Mouse (Mus musculus) adrenal gland, adult 8-10 months (tissue): ENCODE data around the gene Prr14. TPM values are rescaled to one million over a fixed set of nuclear protein-coding genes. Genes with fewer than 3 reads are reported as not detected.
A peak's percentile ranks its signal among the peaks of the same experiment; 100 is the strongest.
"Not testable (repeated sequence)": the region's sequence is repeated elsewhere in the genome, so short reads cannot be mapped to it uniquely, and the experiment has no call there.

ENCODE experiments used
- DNase-seq: peaks from one replicate; pipeline ENCODE4 v3.0.0; 2022
- total RNA-seq, 4 experiments: library from RNA; stranded (reverse); gene quantifications; 2 replicates each; pipeline ENCODE4 v1.2.4; 2022

Gene Prr14
- total RNA-seq, 4 experiments from 2014 or later, result 49.1 to 65.5 (median 58.2) TPM

DNA sequence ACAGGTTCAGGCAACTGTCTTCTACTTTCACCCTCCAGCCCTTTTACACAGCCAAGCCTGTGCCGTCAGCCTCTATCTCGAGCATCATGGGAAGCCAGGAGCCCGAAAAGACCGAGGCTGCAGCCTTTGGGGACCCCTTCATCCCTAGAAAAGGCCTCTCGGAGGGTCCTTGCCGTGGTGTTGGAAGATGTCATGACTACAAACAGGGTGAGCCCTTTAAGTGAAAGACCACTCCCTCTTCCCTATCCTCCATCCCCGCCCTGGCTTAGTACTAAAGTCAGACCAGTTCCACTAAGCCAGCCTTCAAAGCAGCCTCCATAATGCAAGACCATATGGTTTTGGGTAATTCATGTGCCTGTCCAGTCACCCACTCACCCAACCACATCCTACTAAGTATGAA is 12.6 kb downstream of the Prr14 start:
- DNase-seq, result no peak

- no peak for DNase-seq
These were observed 14.3 kb downstream of the Prr14 start for GRCm38 (mm10) chr7:127473705-127474104.

DNA sequence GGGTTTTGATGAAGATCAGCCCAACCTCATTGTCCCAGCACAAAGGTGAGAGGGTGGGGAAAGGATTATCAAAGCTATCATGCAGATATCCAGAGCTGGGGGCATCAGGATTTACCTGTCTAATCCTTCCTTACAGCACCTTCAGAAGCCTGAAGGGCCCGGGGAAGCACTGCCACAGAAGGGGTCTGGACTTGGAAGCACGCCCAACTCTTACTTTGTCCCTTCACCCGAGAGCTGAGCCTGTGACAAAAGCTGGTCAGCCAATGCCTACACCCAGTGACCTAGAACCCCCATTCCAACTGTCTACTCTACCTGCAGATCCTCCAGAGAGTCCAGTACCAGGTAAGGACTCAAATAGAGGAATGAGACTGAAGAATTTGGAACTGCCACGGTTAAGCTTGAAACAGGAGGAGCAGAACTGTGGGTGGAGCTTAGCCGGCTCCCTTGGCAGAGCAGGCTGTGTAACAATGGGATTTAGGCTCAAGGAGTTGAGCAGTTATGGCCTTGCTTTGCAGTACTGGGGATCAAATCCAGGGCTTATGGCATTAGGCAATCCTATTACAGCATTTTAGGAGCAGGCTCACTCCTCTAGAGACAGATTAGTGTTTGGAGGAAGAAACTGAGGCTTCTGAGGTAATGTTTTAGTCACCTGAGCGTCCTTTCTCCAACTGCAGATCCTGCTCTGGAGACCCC is 15.1 kb downstream of the Prr14 start:
- DNase-seq, result no peak

- no peak for DNase-seq
These were observed 15.9 kb downstream of the Prr14 start for GRCm38 (mm10) chr7:127475186-127475740.

GRCm38 (mm10) chr7:127476336-127476735 is 16.9 kb downstream of the Prr14 start:
- DNase-seq, result no peak

GRCm38 (mm10) chr7:127476855-127477254 is 17.4 kb downstream of the Prr14 start:
- no peak for DNase-seq

- peak; percentile 100 for DNase-seq
These were observed 18.6 kb downstream of the Prr14 start for GRCm38 (mm10) chr7:127477687-127478634.

- peak; percentile 98 for DNase-seq
These were observed 19.4 kb downstream of the Prr14 start, which contains the start of gene Fbrs for GRCm38 (mm10) chr7:127478635-127479317. TSS of gene Fbrs (plus strand) at chr7:127479199.

- no peak for DNase-seq
These were observed 20.2 kb downstream of the Prr14 start for GRCm38 (mm10) chr7:127479318-127480225.

DNA sequence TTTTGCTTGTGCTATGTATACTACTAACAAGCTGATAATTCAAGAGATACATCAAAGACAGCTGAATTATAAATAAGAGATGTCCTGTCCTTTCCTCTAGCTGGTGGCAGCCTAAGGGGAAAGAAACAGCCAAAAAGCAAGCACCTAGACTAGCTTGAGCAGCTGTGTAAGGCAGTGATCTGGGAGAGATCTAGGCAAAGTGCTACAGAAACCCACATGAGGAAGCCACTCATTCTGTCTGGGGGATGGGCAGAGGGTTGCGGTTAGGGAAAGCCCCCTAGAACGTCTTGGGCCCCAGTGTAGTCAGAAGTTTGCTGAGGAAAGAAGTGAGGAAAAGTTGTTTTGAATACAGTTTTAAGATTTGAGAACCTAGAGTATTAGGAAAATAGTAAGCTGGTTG is 20.9 kb downstream of the Prr14 start:
- DNase-seq, result no peak

DNA sequence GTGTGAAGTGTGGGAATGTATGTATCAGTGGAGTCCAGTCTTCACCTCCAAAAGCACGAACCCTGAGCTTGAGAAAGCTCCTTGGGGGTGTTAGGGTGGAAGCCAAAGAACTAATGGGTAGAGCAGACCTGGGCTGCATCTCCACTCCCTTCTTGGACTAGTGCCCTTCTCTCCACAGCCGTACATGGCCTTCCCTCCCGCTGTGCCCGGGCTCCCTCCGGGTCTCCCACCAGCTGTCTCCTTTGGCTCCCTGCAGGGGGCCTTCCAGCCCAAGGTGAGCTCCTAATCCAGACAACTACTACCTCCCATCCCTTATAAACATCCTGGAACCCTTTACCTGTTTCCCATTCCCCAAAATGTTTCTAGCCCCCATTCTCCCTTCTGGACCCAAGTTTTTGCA is 26.0 kb downstream of the Prr14 start:
- DNase-seq, result no peak

GRCm38 (mm10) chr7:127488364-127488763 is 29.0 kb downstream of the Prr14 start:
- not testable (repeated sequence) for DNase-seq

DNA sequence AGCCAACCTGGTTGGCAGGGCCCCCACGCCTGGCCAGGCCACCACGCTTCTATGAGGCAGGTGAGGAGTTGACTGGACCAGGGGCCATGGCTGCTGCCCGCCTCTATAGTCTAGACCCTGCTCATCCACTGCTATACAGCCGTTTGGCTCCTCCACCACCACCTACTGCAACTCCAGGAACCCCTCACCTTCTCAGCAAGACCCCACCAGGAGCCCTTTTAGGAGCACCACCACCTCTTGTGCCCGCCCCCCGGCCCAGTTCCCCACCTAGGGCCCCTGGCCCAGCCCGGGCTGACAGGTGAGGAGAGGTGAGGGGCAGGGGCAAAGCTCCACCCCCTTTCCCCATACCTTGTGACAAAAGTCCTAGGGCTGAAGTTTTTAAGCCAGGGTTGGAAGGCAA is 30.6 kb downstream of the Prr14 start:
- DNase-seq, result no peak

DNA sequence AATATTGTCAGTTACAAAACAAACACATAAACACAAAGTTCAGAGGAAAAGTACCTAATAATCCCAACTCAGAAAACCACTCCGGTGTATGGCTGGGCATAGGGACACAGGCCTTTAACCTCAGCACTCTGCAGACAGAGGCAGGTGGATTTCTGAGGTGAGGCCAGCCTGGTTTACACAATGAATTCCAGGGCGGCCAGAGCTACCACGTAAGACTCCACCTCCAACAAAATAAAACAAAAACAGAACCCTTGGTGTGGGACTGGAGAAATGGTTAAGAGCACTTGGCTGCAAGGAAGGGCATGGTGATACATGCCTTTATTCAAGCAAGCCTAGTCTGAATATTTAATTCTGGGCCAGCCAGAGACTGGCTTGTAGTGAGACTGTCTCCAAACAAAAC is 32.4 kb downstream of the Prr14 start:
- no peak for DNase-seq

DNA sequence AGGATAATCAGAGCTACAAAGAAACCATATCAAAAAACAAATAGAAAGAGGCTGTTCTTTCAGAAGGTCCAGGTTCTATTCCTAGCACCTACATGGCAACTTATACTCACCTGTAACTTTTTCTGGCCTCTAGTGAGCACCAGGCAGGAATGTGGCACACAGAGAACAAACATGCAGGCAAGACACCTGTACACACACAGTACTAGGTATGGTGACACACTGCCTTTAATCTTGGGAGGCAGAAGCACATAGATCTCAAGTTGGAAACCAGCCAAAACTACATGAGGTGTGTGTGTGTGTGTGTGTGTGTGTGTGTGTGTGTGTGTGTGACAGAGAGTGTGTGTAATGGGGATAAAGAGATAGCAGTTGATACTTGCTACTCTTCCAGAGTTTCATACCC is 35.2 kb downstream of the Prr14 start:
- no peak for DNase-seq

DNA sequence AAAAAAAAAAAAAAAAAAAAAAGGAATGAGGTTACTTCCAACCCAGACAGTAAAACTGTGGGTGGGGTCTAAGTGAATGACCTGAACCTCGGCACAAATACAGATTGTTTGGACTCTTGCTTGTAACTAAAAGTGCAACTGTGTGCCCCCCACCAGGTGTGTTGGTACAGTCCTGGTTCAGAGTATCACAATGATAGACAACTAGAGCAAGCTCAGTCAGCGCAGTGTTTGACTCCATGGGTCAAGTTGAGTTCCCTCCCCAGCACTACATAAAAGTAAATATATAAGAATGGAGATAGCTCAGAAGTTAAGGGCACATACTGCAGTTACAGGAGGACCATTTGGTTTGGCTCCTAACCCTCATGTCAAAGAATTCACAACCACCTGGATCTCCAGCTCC is 38.0 kb downstream of the Prr14 start:
- DNase-seq, result no peak

GRCm38 (mm10) chr7:127498407-127498806 is 39.0 kb downstream of the Prr14 start:
- DNase-seq, result no peak

DNA sequence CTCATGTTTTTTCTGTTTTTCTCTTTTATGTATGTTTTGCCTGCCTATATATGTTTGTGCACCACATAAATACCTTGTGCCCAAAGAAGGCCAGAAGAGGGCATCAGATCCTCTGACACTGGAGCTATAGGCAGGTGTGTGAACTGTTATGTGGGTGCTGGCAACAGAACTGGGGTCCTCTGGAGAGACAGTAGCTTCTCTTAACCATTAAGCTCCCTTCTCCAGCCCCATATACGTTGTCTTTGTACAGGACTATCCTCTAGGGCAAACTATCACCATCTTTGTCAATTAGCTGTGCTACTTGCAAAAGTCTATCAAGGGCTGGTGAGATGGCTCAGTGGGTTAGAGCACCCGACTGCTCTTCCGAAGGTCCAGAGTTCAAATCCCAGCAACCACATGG is 48.9 kb downstream of the Prr14 start:
- DNase-seq, result no peak

DNA sequence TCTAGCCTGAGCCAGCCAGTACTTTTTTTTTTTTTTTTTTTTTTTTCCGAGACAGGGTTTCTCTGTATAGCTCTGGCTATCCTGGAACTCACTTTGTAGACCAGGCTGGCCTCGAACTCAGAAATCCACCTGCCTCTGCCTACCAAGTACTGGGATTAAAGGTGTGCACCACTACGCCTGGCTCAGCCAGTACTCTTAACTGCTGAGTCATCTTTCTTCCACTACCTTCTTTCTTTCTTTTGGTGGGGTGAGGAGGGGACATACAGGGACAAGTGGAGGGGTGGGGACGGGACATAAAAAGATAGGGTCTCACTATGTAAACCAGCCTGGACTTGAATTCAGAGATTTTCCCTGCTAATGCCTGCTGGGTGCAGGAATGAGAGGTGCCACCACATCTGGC is 50.4 kb downstream of the Prr14 start:
- DNase-seq, result not testable (repeated sequence)

DNA sequence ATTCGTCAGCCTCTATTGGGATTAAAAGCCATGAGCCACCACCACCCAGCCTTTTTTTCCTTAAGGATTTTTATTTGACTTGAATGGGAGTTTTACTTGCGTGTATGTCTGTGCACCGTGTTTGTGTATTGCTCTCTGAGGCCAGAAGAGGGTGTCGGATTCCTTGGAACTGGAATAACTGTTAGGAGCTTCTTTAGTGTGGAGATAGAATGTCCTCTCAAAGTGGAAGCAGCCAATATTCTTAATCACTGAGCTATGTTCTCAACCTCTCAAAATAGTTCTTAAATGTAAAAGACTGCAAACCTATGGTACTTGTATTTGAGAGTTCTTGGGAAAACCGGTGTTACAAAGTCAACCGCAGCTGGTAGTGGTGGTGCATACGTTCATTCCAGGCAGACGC is 51.8 kb downstream of the Prr14 start:
- DNase-seq, result no peak

DNA sequence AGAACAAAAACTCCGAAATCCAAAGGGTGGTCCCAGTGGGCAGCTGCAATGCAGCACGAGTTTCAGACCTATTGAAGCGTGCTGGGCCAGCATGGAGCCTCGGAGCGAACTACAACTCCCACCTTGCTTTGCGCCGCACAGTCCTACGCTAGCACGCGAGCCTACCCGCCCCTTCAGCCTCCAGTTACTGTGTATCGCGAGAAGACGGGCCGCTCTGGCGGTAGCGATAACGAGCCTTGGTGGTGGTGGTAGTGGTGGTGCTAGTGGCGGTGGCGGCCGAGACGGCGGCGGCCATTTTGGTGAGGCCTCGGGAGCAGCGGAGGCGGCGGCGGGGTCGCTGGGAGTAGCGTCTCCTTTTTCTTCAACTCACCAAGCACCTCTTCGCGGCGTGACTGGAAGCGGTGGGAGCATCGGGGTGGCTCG is 52.4 kb downstream of the Prr14 start, which contains the start of gene Srcap:
Gene Srcap (plus strand): TSS at position 176 of the 423 bp plus-strand sequence.
- peak; percentile 97 for DNase-seq
